Mouse (Mus musculus): ENCODE measurements around the gene Pax7.

Gene Pax7

DNA sequence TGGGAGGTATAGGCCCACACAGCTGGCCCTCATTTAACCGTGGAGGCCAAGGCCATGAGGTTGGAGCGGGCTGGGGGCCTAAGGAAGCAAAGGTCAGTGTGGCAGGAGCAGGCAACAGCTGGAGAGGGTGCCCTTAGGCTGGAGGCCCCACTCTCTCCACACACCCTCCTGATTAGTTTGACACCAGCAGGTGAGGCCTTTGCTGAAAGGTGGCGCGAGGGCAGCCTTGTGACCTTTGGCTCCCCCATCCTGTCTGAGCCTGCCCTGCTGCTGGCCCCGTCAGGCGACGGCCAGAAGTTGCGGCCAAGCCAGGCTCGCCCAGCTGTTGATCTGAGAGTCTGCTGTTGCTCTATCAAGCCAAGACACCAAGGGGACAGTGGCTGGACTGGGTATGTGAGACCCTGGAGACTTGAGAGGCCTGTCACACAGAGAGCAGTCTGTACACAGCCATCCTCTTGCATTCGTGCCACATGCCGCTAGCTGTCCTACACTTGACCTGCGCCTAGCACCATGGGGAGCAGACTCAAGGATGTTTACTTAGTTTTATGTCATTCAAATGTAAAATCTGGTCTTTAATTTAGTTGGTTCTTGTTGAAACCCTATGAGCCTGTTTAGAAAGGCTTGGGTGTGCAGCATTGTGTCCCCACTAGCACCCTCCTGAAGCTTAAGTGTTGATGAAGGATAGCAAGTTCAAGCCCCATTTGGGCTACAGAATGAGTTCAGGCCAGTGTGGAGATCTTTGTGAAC, 86.0 kb downstream of the Pax7 start:
- DNase-seq: no peak

GRCm38 (mm10) chr4:139746177-139746576, 87.2 kb downstream of the Pax7 start:
- no peak for DNase-seq

DNA sequence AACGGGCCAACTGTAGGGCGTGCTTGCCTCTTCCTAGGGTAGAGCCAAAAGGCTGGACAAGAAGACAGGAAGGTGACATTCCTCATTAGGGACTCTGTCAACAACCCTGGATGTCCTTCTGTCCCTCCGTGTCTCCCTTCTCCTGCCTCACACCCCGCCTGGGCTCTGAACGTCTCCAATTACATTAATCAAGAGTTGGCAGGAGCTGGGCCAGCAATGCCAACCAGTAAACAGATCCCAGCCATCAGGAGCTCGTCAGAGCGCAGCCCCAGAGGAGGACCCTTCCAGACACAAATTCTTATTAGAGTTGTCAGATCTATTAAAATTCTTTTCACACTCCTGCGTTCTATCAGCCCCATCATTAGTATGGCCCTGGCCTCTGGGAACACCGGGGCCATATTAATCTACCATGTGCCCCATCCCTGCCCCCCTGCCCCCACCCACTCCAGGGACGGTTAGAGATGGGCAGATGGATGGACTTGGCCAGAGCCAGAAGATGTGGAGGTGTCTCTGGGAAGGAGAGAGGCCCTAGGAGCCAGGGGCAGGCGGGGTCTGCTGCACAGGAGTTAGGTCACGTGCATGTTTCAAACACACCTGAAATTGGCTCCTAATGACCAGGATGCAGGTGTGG, 88.4 kb downstream of the Pax7 start:
- DNase-seq: no peak

DNA sequence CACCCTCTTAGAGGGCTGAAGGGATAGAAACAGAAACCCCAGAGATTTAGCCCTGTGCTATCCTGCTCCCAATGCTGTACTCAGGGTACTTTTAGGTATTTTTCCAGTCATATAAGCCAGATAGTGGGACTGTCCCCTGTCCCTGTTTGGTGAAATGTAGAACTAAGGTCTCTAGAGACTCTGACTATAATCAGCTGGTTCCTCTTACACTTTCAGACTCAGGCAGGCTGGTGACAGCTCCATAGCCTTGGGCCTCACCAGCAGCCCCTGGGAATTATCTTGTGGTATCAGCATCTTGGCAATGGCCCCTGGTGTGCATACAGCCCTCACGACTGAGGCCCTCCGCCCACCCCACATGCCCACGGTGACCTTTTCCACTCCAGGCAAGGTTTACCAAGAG, 89.7 kb downstream of the Pax7 start:
- DNase-seq: no peak

DNA sequence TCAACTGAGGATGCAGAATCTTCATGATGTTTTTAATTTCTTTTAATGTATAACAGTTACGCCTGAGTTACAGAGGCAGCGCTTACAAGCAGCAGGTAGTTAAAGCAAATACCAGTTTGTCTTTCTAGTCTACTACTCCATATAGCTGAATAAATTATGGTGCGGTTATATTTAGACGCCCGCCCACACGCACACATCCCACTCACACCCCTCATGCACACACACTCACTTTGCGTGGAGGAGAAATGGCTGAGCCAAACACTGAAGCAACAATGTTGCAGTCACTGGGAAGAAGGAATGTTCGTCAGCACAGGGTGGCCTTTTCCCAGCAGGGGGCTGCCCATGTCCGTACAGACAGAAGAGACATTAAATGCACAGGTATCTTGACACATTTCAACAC, 96.3 kb downstream of the Pax7 start:
- DNase-seq: no peak

DNA sequence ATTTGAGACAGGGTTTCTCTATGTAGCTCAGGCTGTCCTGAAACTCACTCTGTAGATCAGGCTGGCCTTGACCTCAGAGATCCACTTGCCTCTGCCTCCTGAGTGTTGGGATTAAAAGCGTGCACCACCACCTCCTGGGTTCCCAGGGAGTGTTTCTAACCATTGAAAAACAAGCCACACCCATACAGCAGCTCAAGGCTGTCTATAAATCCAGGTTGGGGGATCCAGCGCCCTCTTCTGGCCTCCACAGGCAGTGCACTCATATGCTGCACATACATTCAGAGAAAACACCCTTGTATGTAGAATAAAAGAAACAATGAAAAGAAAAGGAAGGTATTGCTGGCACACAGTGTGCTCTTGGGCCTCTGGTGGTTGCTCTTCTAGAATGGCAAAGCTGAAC, 106.2 kb downstream of the Pax7 start:
- no peak for DNase-seq

- DNase-seq: no peak
Measured at GRCm38 (mm10) chr4:139725421-139725820, 107.9 kb downstream of the Pax7 start.

DNA sequence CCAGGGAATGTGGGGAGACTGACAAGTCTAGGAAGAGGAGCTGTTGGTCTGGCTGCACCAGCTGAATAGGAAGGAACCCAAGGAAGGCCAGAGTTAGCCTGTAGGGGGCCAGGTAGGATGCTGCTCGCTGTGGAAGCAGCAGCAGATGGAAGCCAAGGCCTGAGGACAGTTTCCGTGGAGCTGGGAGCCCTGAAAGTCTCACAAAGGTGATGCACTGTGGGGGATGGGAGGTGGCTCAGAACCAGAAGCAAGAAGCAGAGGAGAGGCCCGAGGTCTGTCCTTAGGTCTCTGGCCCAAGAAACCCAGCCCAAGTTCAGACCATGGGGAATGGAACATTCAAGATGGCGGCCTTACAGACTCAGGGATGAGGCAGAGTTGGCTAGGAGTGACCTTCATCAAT, 109.0 kb downstream of the Pax7 start:
- DNase-seq: no peak

- no peak for DNase-seq
Measured at GRCm38 (mm10) chr4:139718978-139719377, 114.3 kb downstream of the Pax7 start.

- no peak for DNase-seq
Measured at GRCm38 (mm10) chr4:139716477-139717169, 116.7 kb downstream of the Pax7 start.

GRCm38 (mm10) chr4:139715241-139715932, 117.9 kb downstream of the Pax7 start:
- no peak for DNase-seq

DNA sequence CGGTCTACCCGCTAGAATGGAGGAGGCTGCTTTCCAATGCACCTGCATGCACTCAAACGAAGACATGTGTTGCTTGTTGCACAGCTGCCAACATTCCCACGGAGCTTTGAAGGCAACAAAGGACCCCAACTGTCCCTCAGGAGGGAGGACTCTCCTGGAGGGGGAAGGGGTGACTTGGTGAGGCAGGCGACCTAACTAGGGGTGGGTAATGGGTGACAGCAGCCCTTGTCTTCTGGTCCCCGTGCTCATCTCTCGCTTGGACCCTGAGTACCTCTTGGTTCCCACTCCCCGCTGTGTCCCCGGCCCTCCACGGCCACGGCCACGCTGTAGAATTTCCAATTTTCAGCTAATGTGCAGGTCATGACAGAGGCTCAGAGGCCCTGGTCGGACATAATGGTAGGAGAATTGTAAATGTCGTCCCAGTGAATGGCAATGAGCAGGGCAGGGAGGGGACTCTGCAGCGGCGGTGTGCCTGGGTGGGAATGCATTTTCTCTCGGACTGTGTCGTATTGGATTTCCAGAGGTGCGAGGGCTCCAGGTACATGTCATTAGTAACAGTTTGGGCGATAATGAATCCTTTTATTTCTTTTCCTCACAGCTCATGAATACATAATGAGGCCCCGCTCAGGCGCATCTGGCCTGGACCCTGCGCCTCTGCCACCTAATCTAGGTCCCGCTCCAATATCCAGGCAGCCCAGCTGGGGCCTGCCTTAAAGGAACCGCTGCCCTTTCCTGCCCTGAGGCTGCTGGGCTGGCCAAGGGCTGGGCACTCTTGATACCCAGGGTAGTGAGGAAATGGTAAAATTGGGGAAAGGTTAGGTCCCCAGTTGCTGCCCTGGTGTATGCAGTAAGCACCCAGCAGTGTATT, 122.6 kb downstream of the Pax7 start:
- no peak for DNase-seq

DNA sequence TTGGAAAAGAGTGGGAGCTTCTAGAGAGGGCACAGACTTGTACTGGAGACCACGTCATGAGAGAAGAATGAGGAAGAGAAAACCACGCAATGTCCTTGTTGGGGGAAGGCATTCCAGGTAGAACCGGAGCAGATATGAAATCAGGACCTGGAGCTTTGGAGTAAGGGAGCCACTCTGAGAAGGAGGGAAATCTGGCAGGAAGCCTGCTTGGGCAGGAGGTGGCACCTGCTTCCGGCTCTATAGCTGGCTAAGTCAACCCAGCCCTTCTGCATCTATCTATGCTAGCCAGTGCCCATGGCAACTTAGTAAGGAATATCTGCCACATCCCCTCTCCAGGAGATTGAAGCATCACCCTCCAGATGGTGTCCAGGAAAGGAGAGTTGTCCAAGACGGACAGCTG, 127.3 kb downstream of the Pax7 start:
- no peak for DNase-seq

DNA sequence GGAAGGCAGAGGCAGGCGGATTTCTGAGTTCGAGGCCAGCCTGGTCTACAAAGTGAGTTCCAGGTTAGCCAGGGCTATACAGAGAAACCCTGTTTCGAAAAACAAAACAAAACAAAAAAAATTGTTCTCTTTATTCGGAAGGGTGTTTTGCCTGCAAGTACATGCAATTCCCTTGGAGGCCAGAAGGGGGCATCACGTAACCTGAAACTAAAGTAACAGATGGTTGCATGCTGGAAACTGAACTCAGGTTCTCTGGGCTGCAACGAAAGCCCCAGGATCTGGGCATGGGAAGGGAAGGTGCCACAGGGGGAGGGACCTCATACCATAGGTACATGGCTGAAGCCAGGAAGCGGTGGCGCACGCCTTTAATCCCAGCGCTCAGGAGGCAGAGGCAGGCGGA, 129.9 kb downstream of the Pax7 start:
- DNase-seq: peak; percentile 5 to 6

- DNase-seq: no peak
Measured at GRCm38 (mm10) chr4:139702914-139703313, 130.4 kb downstream of the Pax7 start.

DNA sequence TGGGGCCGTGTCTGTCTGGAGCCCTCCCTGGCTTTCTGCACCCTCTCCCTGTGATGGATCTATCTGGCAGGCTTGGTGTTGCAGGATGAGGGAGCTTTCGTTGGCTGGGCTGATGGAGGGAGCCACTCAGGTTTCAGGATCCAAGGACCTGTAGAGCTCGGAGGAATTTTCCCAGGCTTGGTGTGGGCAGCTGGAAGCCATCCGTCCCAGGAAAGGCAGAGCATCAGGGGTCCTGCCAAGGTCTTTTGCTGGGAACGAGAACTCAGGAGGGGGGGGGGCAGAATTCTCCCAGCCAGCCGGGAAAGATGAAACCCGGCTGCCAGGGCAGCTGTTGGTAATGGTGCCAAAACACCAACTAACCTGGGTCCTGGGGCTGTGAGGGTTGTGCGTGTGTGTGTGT, 134.7 kb downstream of the Pax7 start:
- no peak for DNase-seq

DNA sequence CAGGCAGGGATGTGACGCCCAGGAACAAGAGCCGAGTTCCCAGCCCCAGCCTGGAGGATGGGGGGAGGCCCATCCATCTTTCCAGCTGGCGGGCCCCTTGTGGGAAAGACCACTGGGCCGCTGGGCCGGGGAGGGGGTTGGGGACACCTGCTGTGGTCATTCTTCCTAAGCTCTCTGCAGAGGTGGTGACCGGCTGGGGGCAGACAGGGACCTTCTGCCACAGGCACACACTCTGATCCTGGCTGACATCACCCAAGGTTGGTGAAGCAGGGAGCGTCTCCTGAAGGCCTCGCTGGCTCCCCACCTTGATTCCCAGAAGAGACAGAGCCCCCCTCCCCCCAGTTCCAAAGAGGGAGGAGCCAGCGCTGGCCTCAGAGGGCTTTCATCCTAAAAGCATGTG, 135.6 kb downstream of the Pax7 start:
- no peak for DNase-seq

GRCm38 (mm10) chr4:139693315-139693714, 140.0 kb downstream of the Pax7 start:
- no peak for DNase-seq

- DNase-seq: no peak
Measured at GRCm38 (mm10) chr4:139689627-139690269, 143.6 kb downstream of the Pax7 start.

- DNase-seq: no peak
Measured at GRCm38 (mm10) chr4:139688058-139688457, 145.3 kb downstream of the Pax7 start.
